Mouse (Mus musculus): Measurements from ENCODE around the gene Acot6.
A peak's percentile ranks its signal among the peaks of the same experiment; 100 is the strongest.
"Not testable (repeated sequence)": the region's sequence is repeated elsewhere in the genome, so short reads cannot be mapped to it uniquely, and the experiment has no call there.

Acot6 gene

GRCm38 (mm10) chr12:84100604-84101492, at the start of gene Acot6:
Acot6 (plus strand) TSS chr12:84100654.
- peak; percentile 36 to 49 for DNase-seq (ENCODE audit: low spot score in 2 of 2)

GRCm38 (mm10) chr12:84050744-84051143, 49.7 kb upstream of the Acot6 start:
- not testable (repeated sequence) for DNase-seq (ENCODE audit: low spot score in 2 of 2)

- DNase-seq (ENCODE audit: low spot score in 2 of 2), result peak in 1 of 2 experiments; percentile 5
Observed at GRCm38 (mm10) chr12:84051937-84052474, 48.4 kb upstream of the Acot6 start, which contains the start of gene Acot3. Acot3 (plus strand) TSS chr12:84052144.

GRCm38 (mm10) chr12:84052609-84053008, 47.8 kb upstream of the Acot6 start:
- peak in 1 of 2 experiments; percentile 15 for DNase-seq (ENCODE audit: low spot score in 2 of 2)

- peak in 1 of 2 experiments; percentile 20 for DNase-seq (ENCODE audit: low spot score in 2 of 2)
Observed at GRCm38 (mm10) chr12:84053173-84053572, 47.3 kb upstream of the Acot6 start.

- peak in 1 of 2 experiments; percentile 53 for DNase-seq (ENCODE audit: low spot score in 2 of 2)
Observed at GRCm38 (mm10) chr12:84053679-84054391, 46.6 kb upstream of the Acot6 start.

GRCm38 (mm10) chr12:84060946-84061345, 39.5 kb upstream of the Acot6 start:
- no peak for DNase-seq (ENCODE audit: low spot score in 2 of 2)

GRCm38 (mm10) chr12:84062336-84062735, 38.1 kb upstream of the Acot6 start:
- no peak for DNase-seq (ENCODE audit: low spot score in 2 of 2)

- no peak for DNase-seq (ENCODE audit: low spot score in 2 of 2)
Observed at GRCm38 (mm10) chr12:84063228-84063627, 37.2 kb upstream of the Acot6 start.

- DNase-seq (ENCODE audit: low spot score in 2 of 2), result no peak
Observed at GRCm38 (mm10) chr12:84063833-84064232, 36.6 kb upstream of the Acot6 start.

- no peak for DNase-seq (ENCODE audit: low spot score in 2 of 2)
Observed at GRCm38 (mm10) chr12:84064621-84065020, 35.8 kb upstream of the Acot6 start.

GRCm38 (mm10) chr12:84067752-84068151, 32.7 kb upstream of the Acot6 start:
- no peak for DNase-seq (ENCODE audit: low spot score in 2 of 2)

GRCm38 (mm10) chr12:84068296-84068695, 32.2 kb upstream of the Acot6 start:
- DNase-seq (ENCODE audit: low spot score in 2 of 2), result no peak

GRCm38 (mm10) chr12:84068986-84069385, 31.5 kb upstream of the Acot6 start, which contains the start of gene Acot5:
Acot5 (plus strand) TSS chr12:84069325.
- no peak for DNase-seq (ENCODE audit: low spot score in 2 of 2)

- DNase-seq (ENCODE audit: low spot score in 2 of 2), result peak; percentile 43 to 47
Observed at GRCm38 (mm10) chr12:84069582-84069981, 30.9 kb upstream of the Acot6 start.

- peak in 1 of 2 experiments; percentile 54 for DNase-seq (ENCODE audit: low spot score in 2 of 2)
Observed at GRCm38 (mm10) chr12:84071696-84072095, 28.8 kb upstream of the Acot6 start.

- DNase-seq (ENCODE audit: low spot score in 2 of 2), result no peak
Observed at GRCm38 (mm10) chr12:84077371-84077990, 23.0 kb upstream of the Acot6 start.

GRCm38 (mm10) chr12:84083842-84084241, 16.6 kb upstream of the Acot6 start:
- no peak for DNase-seq (ENCODE audit: low spot score in 2 of 2)

- no peak for DNase-seq (ENCODE audit: low spot score in 2 of 2)
Observed at GRCm38 (mm10) chr12:84084581-84084980, 15.9 kb upstream of the Acot6 start.

GRCm38 (mm10) chr12:84094666-84095065, 5.8 kb upstream of the Acot6 start:
- not testable (repeated sequence) for DNase-seq (ENCODE audit: low spot score in 2 of 2)

- no peak for DNase-seq (ENCODE audit: low spot score in 2 of 2)
Observed at GRCm38 (mm10) chr12:84099605-84100004, 849 bp upstream of the Acot6 start.

- DNase-seq (ENCODE audit: low spot score in 2 of 2), result no peak
Observed at GRCm38 (mm10) chr12:84100071-84100470, 383 bp upstream of the Acot6 start.
